Mouse (Mus musculus): ENCODE results near the gene Lrwd1. TPM values are rescaled to one million over a fixed set of nuclear protein-coding genes. Genes with fewer than 3 reads are reported as not detected.

Gene Lrwd1
- total and polyA plus RNA-seq, 3 experiments = 98.2 to 133 TPM; not detected in 1

- H3K4me3 ChIP-seq (ENCODE audit: control insufficient read depth in 1 of 2, insufficient read depth in 1 of 2, low read depth in 2 of 2, low read length in 2 of 2) = no peak overlapping the region
- no peaks in the 10 kb centered on the region for H3K27me3 ChIP-seq (ENCODE audit: control insufficient read depth in 1 of 2, insufficient read depth in 2 of 2, low read length in 2 of 2)
- no peak overlapping the region for H3K9ac ChIP-seq (ENCODE audit: control insufficient read depth, low read depth, low read length, poor library complexity, severe bottlenecking)
- no peaks in the 10 kb centered on the region for H3K9me3 ChIP-seq (replicated peaks; ENCODE audit: insufficient read depth, low read length)
- H3K36me3 ChIP-seq (ENCODE audit: control insufficient read depth in 1 of 2, insufficient read depth in 2 of 2, low read length in 2 of 2) = peaks cover 5 to 21% of the 10 kb centered on the region in 2 experiments; a peak in 3 of 4 replicates
- H3K27ac ChIP-seq (ENCODE audit: control insufficient read depth, low read depth, low read length) = peak overlapping the region; percentile 91
- peak; percentile 77 for DNase-seq (ENCODE audit: low read depth, low spot score)
- H3K79me2 ChIP-seq (ENCODE audit: control insufficient read depth, insufficient read depth, low read length, poor library complexity) = no peaks in the 10 kb centered on the region
- peaks cover 11 to 28% of the 10 kb centered on the region in 2 experiments for H3K4me1 ChIP-seq (ENCODE audit: control insufficient read depth in 1 of 2, insufficient read depth in 2 of 2, low read length in 2 of 2)
- TF ChIP-seq POLR2AphosphoS5 (IDR thresholded peaks at IDR 0.05; ENCODE audit: borderline replicate concordance, low read depth, low read length) = no peak
- peak; percentile 75; the same call in 1 of the 2 replicates for TF ChIP-seq RCOR1 (IDR thresholded peaks at IDR 0.05; ENCODE audit: low read depth, low read length)
- TF ChIP-seq CTCF (IDR thresholded peaks at IDR 0.05 in 2 of 3, conservative IDR thresholded peaks at IDR 0.05 in 1 of 3; ENCODE audit: control insufficient read depth in 1 of 3, insufficient read depth in 1 of 3, low read depth in 2 of 3, low read length in 3 of 3, poor library complexity in 1 of 3, severe bottlenecking in 1 of 3) = no peak
- no peak for TF ChIP-seq USF1 (IDR thresholded peaks at IDR 0.05; ENCODE audit: low read depth, low read length)
- TF ChIP-seq HCFC1 (IDR thresholded peaks at IDR 0.05; ENCODE audit: low read depth, low read length) = no peak
- TF ChIP-seq ETS1 (IDR thresholded peaks at IDR 0.05; ENCODE audit: low read depth, low read length) = peak; percentile 89
- no peak for TF ChIP-seq NELFE (IDR thresholded peaks at IDR 0.05; ENCODE audit: low read depth, low read length)
- no peak for TF ChIP-seq UBTF (IDR thresholded peaks at IDR 0.05; ENCODE audit: borderline replicate concordance, insufficient read depth, low read depth, low read length)
- peak; percentile 51; the same call in 1 of the 2 replicates for TF ChIP-seq MAZ (IDR thresholded peaks at IDR 0.05; ENCODE audit: low read depth, low read length)
- peak; percentile 96 for TF ChIP-seq GATA1 (IDR thresholded peaks at IDR 0.05; ENCODE audit: low read depth, low read length)
- no peak for TF ChIP-seq E2F4 (IDR thresholded peaks at IDR 0.05; ENCODE audit: borderline replicate concordance, low read depth, low read length)
- no peak for TF ChIP-seq CHD1 (IDR thresholded peaks at IDR 0.05; ENCODE audit: low read depth, low read length)
- no peak for TF ChIP-seq MXI1 (IDR thresholded peaks at IDR 0.05; ENCODE audit: low read depth, low read length)
- no peak for TF ChIP-seq CHD2 (IDR thresholded peaks at IDR 0.05; ENCODE audit: low read length)
- TF ChIP-seq SMC3 (IDR thresholded peaks at IDR 0.05; ENCODE audit: low read depth, low read length) = no peak
- TF ChIP-seq GABPA (IDR thresholded peaks at IDR 0.05; ENCODE audit: low read depth, low read length) = no peak
- no peak for TF ChIP-seq JUND (IDR thresholded peaks at IDR 0.05; ENCODE audit: low read depth, low read length)
- TF ChIP-seq MEF2A (IDR thresholded peaks at IDR 0.05; ENCODE audit: extremely low read depth, insufficient replicate concordance, low read depth, low read length, poor library complexity, severe bottlenecking) = no peak
- no peak for TF ChIP-seq NRF1 (IDR thresholded peaks at IDR 0.05; ENCODE audit: insufficient read depth, low read depth, low read length, poor library complexity, severe bottlenecking)
- no peak for TF ChIP-seq ZNF384 (IDR thresholded peaks at IDR 0.05; ENCODE audit: low read depth, low read length)
- TF ChIP-seq MAFK (IDR thresholded peaks at IDR 0.05; ENCODE audit: borderline replicate concordance, low read depth, low read length) = no peak
- no peak for TF ChIP-seq MYB (IDR thresholded peaks at IDR 0.05; ENCODE audit: low read depth, low read length)
- TF ChIP-seq USF2 (IDR thresholded peaks at IDR 0.05; ENCODE audit: borderline replicate concordance in 1 of 2, insufficient read depth in 1 of 2, low read depth in 1 of 2, low read length in 2 of 2) = no peak
- TF ChIP-seq POLR2AphosphoS2 (IDR thresholded peaks at IDR 0.05; ENCODE audit: low read length) = no peak
- TF ChIP-seq KAT2A (conservative IDR thresholded peaks at IDR 0.05; ENCODE audit: low read depth, low read length) = no peak
- no peak for TF ChIP-seq MYC (IDR thresholded peaks at IDR 0.05; ENCODE audit: low read depth, low read length)
- TF ChIP-seq TCF12 (IDR thresholded peaks at IDR 0.05; ENCODE audit: low read depth, low read length) = peak; percentile 97
- no peak for TF ChIP-seq ELF1 (IDR thresholded peaks at IDR 0.05; ENCODE audit: low read depth, low read length)
- TF ChIP-seq POLR2A (IDR thresholded peaks at IDR 0.05; ENCODE audit: control insufficient read depth in 1 of 2, insufficient read depth in 1 of 2, low read depth in 1 of 2, low read length in 2 of 2, poor library complexity in 1 of 2) = no peak
- TF ChIP-seq ZC3H11A (IDR thresholded peaks at IDR 0.05; ENCODE audit: low read depth, low read length) = no peak
- peak; percentile 95 to 97 for TF ChIP-seq EP300 (IDR thresholded peaks at IDR 0.05; ENCODE audit: low read depth in 1 of 2, low read length in 2 of 2)
- TF ChIP-seq TAL1 (IDR thresholded peaks at IDR 0.05; ENCODE audit: low read length) = peak; percentile 83
- no peak for TF ChIP-seq ZMIZ1 (IDR thresholded peaks at IDR 0.05; ENCODE audit: low read depth, low read length)
- no peak for TF ChIP-seq MAX (IDR thresholded peaks at IDR 0.05; ENCODE audit: low read length)
- TF ChIP-seq SIN3A (IDR thresholded peaks at IDR 0.05; ENCODE audit: low read length) = peak; percentile 77
- no peak for TF ChIP-seq TBP (IDR thresholded peaks at IDR 0.05; ENCODE audit: low read depth, low read length)
- 0 out of 2 replicates have a peak, but pooled peaks have one; percentile 43 for TF ChIP-seq BHLHE40 (IDR thresholded peaks at IDR 0.05; ENCODE audit: borderline replicate concordance, low read depth, low read length)
- TF ChIP-seq ZKSCAN1 (IDR thresholded peaks at IDR 0.05; ENCODE audit: low read depth, low read length) = no peak
Measured at GRCm38 (mm10) chr5:136182830-136183229, 47.0 kb upstream of the Lrwd1 start.
